Mouse (Mus musculus): Measurements from ENCODE around the gene Rtp3. TPM values are rescaled to one million over a fixed set of nuclear protein-coding genes. Genes with fewer than 3 reads are reported as not detected.

Gene Rtp3
- total RNA-seq (2021), result under 1 TPM in 1 of 2 experiments, not detected in 1; 0.64 TPM

GRCm38 (mm10) chr9:110990204-110990603 lies at the start of gene Rtp3:
Gene Rtp3, minus strand, starts transcription at chr9:110990583.
- intact Hi-C loops (cut with DNase I), result no loop called here

GRCm38 (mm10) chr9:111039966-111040365 lies 49.6 kb upstream of the Rtp3 start:
- DNase-seq (ENCODE audit: low spot score in 2 of 2), result no peak
- intact Hi-C loops (cut with DNase I), result no loop called here

More at GRCm38 (mm10) chr9:110990204-110990603, at the start of gene Rtp3:
- no peak for DNase-seq (ENCODE audit: low spot score in 2 of 2)

- intact Hi-C loops (cut with DNase I), result no loop called here
- no peak for DNase-seq (ENCODE audit: low spot score in 2 of 2)
Measured at GRCm38 (mm10) chr9:111033717-111034116, 43.3 kb upstream of the Rtp3 start.

GRCm38 (mm10) chr9:111026791-111027190 lies 36.4 kb upstream of the Rtp3 start:
- intact Hi-C loops (cut with DNase I), result no loop called here
- no peak for DNase-seq (ENCODE audit: low spot score in 2 of 2)

DNA sequence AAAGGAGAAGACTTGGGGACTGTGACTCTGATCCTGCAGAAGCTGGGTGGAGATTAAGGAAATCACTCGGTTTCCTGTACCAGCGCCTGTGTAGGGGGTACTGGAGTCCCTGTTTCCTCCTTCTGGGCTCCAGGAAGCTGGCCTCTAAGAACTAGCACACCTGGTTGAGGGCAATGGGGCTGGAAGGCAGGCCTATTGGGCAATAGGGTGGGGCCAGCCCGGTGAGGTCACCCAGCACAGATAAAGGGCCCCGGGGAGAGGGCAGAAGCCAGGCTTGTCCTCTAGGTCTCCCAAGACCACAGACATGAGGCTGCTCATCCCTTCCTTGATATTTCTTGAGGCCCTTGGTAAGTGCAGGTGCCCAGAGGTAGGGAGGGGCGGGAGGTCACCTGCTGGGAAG lies 28.6 kb upstream of the Rtp3 start, which contains the start of gene Ltf:
Gene Ltf (plus strand): TSS at position 250 of the 400 bp plus-strand sequence.
- intact Hi-C loops (cut with DNase I), result no loop called here
- no peak for DNase-seq (ENCODE audit: low spot score in 2 of 2)

- DNase-seq (ENCODE audit: low spot score in 2 of 2), result no peak
- intact Hi-C loops (cut with DNase I), result no loop called here
Measured at GRCm38 (mm10) chr9:111015658-111016057, 25.3 kb upstream of the Rtp3 start.

DNA sequence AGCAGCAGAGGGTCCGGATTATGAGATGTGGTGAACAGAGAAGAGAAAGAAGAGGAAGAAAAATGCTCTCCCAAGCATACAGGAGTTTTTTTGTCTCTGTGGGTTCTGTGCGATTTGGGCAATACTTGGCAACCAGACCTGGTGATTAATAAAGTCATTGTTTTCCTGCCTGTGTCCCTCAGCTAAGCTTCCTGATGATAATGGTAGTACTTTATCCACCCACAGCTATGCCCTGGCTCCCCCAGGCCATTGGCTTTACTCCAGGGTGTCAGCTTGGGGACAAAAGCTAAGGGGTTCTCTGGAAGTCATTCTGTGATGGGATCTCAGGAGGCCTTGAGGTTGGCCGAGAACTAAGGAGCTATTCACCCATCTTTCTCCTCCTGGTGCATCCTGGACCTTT lies 21.7 kb upstream of the Rtp3 start:
- DNase-seq (ENCODE audit: low spot score in 2 of 2), result no peak
- intact Hi-C loops (cut with DNase I), result no loop called here

GRCm38 (mm10) chr9:111011550-111011949 lies 21.2 kb upstream of the Rtp3 start:
- intact Hi-C loops (cut with DNase I), result no loop called here
- DNase-seq (ENCODE audit: low spot score in 2 of 2), result no peak

DNA sequence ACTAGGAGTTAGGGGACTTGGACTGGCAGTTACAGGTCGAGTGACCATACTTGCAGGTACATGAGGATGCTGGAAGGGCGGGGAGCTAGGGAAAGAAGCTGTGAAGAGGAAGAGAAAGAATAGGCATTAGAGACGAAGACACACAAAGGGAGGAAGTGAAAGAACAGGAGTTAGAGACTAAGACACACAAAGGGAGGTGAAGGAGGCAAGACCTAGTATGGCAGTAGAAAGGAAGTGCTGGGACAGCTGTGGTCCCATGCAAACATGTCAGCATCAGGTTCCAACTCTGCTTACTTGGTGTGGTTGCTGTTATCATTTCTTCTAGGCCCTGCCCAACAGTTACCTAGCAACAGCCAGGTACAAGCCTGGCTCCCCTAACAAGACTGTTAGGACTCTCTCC lies 19.4 kb upstream of the Rtp3 start:
- no peak for DNase-seq (ENCODE audit: low spot score in 2 of 2)
- intact Hi-C loops (cut with DNase I), result no loop called here

- intact Hi-C loops (cut with DNase I), result no loop called here
- no peak for DNase-seq (ENCODE audit: low spot score in 2 of 2)
Measured at GRCm38 (mm10) chr9:111006544-111006943, 16.2 kb upstream of the Rtp3 start.

DNA sequence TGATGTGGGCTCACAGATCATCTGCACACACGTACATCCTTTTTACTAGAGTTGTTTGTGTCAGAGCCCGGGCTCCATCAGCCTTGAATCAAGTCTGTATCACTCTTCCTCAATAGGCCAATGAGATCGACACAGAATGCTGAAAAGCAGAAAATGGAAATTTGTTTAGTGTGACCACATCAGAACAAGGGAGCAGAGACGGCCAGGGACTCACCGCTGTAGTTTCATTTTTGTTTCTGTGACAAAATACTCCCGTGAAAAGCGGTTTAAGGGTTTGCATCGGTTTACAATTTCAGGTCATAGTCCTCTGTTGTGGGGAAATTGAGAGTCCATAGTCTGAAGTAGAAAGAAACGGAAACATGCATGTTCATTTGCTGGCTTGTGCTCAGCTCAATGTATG lies 12.9 kb upstream of the Rtp3 start:
- DNase-seq (ENCODE audit: low spot score in 2 of 2), result no peak
- intact Hi-C loops (cut with DNase I), result no loop called here

DNA sequence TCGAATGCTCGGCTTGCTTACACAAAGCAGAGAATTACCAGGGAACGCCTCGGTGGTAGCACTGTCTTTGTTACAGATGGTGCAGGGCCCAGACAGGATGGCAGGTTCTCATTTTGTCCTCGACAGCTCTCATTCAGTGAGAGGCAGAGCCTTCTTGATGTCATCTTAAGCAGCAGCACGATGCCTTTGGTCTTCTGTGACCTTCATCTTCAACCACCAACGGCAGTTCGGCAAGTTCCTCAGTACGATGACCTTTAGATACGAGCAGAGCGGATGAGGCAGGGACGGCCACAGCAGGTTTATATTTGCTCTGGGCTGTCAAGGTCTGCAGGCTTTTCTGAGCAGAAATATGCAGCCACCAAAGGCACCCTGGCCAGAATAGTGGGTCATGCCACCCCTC lies 11.2 kb upstream of the Rtp3 start:
- no peak for DNase-seq (ENCODE audit: low spot score in 2 of 2)
- intact Hi-C loops (cut with DNase I), result no loop called here

DNA sequence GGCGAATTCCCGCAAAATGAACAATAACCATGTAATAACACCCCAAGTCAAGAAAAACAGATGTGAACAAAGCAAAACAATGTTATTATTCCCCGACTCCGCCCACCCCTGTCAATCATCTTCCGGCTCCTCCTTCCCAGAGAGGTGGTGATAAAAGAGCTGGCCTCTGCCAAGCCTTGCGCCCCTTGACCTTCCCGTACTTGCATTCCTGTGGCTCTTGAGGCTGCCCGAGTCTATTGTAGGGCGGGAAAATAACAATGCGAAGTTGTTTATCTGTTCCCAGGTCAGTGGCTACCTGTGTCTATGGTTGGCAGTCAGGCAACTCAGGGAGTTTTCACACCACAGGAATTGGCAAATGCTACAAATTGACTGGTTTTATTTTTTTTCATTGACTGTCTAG lies 9.5 kb upstream of the Rtp3 start:
- intact Hi-C loops (cut with DNase I), result no loop called here
- DNase-seq (ENCODE audit: low spot score in 2 of 2), result no peak

GRCm38 (mm10) chr9:110999056-110999455 lies 8.7 kb upstream of the Rtp3 start:
- no peak for DNase-seq (ENCODE audit: low spot score in 2 of 2)
- intact Hi-C loops (cut with DNase I), result no loop called here

- intact Hi-C loops (cut with DNase I), result loop anchor here (2.0 kb wide), 1 partner anchor 76 kb away; no protein-coding TSS in a partner anchor
- DNase-seq (ENCODE audit: low spot score in 2 of 2), result peak; percentile 59 to 61
Measured at GRCm38 (mm10) chr9:110997245-110997644, 6.9 kb upstream of the Rtp3 start.

DNA sequence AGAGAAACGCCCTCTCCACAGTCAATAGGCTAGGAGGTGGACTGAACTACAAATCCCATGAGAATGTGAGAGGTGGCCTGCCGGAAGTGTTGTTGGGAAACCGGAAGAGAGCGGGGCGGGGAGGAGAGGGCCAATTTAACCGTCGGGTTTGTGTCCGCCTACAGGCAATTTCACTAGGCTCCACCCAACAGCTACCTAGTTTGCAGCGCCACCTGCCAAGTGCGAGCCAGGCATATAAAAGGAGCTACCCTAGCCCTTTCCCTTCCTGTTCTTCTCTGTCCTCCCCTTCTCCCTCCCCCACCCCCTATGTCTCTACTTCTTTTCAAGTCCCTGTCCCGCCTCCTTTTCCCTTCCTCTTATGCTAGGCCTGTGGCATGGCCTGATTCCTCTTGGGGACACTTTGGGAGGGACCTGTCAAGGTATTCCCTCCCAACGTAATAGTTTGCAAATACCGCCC lies 4.4 kb upstream of the Rtp3 start:
- peak; percentile 59 to 64 for DNase-seq (ENCODE audit: low spot score in 2 of 2)
- intact Hi-C loops (cut with DNase I), result no loop called here

DNA sequence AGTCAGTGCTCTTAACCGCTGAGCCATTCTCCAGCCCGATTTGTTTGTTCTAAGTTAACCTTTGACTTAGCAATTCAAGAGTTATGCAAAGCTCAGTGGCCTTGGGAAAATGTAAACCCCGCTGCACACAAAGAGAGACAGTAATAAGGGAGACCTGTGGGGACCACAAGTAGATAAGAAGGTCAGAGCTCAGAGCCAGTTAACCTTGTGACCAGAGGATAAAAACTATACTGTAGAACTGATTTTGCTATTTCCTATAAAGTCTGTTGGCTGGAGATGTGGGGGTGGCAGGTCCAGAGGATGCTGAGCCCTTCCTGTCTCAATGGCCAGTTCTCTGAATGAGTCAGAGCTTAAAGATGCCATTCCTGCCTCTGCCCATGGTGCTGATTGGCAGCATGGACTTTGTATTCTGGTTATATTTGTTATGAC lies 2.9 kb upstream of the Rtp3 start:
- intact Hi-C loops (cut with DNase I), result no loop called here
- no peak for DNase-seq (ENCODE audit: low spot score in 2 of 2)

- intact Hi-C loops (cut with DNase I), result no loop called here
Measured at GRCm38 (mm10) chr9:110989543-110989942, 840 bp downstream of the Rtp3 start.

DNA sequence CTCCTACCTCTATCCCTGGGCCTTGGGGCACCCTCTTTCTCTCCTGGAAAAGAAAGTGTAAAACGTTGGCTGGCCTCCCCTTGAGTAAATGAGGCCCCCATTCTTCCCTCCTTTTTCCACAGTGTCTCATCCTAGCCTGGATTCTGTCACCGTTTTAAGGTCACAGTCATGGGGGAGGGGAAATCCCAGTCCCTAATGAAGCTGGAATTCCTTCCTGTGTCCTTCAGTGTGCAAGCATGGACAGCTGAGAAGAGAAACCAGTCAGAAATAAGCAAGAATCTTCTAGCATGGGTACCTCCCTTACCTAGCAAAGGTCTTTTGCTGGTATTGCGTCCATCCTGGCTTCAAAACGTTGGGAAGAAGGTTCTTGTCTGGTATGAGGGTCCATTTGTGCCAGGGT lies 1.2 kb downstream of the Rtp3 start:
- intact Hi-C loops (cut with DNase I), result no loop called here

More at GRCm38 (mm10) chr9:110989543-110989942, 840 bp downstream of the Rtp3 start:
- no peak for DNase-seq (ENCODE audit: low spot score in 2 of 2)

DNA sequence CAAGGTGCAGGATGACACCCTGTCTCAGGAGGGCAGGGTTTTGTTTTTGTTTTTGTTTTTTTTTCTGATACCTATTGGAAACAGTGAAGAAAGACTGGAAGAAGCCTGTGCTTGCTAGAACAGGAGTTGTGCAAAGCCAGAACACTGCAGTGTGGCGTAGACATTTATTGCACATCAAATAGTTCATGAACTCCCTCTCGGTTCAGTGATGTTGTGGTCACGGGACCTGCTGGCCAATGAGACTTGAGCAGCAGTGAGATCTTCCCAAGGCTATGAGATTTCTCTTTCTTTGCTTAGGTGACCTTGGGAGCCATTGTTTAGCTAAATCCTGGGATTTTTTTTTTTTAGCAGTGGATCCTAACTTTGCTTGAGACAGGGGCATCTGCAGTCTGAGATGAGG lies 2.3 kb downstream of the Rtp3 start:
- intact Hi-C loops (cut with DNase I), result no loop called here
- DNase-seq (ENCODE audit: low spot score in 2 of 2), result no peak

More for the DNA sequence above, 1.2 kb downstream of the Rtp3 start:
- DNase-seq (ENCODE audit: low spot score in 2 of 2), result no peak

GRCm38 (mm10) chr9:110987331-110987730 lies 3.1 kb downstream of the Rtp3 start:
- no peak for DNase-seq (ENCODE audit: low spot score in 2 of 2)
- intact Hi-C loops (cut with DNase I), result no loop called here

- intact Hi-C loops (cut with DNase I), result no loop called here
- no peak for DNase-seq (ENCODE audit: low spot score in 2 of 2)
Measured at GRCm38 (mm10) chr9:110985951-110986350, 4.4 kb downstream of the Rtp3 start.

All from left cerebral cortex, postnatal 36 days (tissue).